Mouse (Mus musculus) left cerebral cortex, adult 18-20 months (tissue): Measurements from ENCODE around the gene Aldh3b2. TPM values are rescaled to one million over a fixed set of nuclear protein-coding genes. Genes with fewer than 3 reads are reported as not detected.

Experiments used
- DNase-seq, 2 experiments: peaks; one replicate each; pipeline ENCODE4 v3.0.0; 2021 to 2022; ENCODE audit warnings: low spot score in 2 of 2, mixed read lengths in 1 of 2
- total RNA-seq, 2 experiments: library from RNA; stranded (reverse); gene quantifications; 2 replicates each; pipeline ENCODE4 v1.2.3; 2021

The Aldh3b2 gene
- total RNA-seq, 2 experiments from 2014 or later = 1.1 to 1.3 TPM

DNA sequence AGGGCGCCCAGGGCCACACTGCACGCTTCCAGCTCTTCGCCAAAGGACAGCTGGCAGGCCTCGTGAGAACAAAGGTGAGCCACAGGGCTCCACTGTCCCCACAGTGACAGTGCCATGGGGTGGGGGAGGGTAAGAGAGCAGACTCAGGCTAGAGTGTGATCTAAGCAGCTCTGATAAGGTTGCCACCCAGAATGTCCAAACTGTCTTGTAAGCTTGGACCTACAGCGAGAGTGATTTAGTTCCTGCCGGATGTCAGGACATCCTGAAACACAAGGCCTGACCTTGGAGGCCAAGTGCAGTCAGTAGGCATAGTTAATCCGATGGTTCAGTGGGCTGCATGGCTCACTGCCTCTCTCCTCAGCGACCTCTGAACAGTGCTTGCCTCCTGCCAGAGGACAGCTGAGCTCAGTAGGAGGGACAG is 13.1 kb downstream of the Aldh3b2 start:
- no peak for DNase-seq

DNA sequence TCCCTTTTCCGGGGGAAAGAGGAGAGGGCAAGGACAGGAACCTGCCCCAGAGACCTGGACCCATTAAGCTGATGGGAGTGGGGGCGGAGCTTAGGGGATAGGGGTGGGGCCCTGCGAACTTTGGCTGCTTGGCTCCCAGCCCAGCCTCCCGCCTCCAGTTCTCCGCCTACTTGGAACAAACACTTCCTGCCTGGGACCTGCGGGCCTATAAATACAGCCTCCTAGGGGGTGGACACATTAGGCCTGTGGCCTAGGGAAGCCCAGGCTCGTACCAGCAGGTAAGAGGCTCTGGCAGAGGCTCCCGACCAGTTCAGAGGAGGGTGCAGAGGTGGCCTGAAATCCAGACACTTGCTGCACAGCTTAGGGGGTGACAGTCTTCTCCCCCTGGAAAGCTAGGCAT is 14.2 kb downstream of the Aldh3b2 start, which contains the start of gene Acy3:
Gene Acy3 (plus strand): TSS at position 237 of the 400 bp plus-strand sequence.
- peak; percentile 53 to 59 for DNase-seq

DNA sequence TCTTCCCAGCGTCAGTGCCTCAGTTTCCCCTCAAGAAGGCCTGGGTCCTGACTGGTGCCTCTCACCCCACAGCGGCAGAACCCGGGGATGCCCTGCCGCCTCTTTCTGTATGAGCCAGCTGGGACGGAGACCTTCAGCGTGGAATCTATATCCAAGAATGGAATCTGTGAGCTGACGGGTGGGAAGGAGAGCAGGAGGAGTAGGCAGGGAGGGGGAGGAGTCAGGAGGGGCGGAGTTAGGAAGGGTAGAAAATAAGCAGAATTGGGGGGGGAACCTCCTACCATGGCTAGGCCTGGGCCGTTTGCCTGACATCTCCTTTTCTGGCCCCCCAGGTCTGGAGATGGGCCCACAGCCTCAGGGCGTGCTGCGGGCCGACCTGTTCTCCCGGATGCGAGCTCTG is 15.9 kb downstream of the Aldh3b2 start:
- DNase-seq = no peak

- no peak for DNase-seq
Measured at GRCm38 (mm10) chr19:3988750-3989149, 16.6 kb downstream of the Aldh3b2 start.

GRCm38 (mm10) chr19:3990804-3991203 is 18.7 kb downstream of the Aldh3b2 start:
- DNase-seq = no peak

DNA sequence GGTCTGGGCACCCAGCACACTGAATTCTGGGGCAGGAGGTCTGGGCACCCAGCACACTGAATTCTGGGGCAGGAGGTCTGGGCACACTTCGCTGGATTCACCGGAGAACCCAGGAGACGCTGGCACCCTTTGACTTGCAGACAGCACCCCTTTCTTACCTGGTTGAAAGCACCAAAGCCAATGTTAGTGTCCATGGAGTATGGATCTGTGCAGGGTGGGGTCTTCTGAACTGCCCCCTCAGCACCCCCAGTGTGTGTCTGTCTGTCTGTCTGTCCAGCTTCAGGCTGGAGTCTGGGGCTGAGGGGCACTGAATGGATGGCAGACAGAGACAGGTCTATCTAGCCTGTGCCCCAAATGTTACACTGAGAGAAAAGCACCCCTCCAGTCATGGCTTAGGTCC is 19.4 kb downstream of the Aldh3b2 start:
- DNase-seq = no peak

- no peak for DNase-seq
Measured at GRCm38 (mm10) chr19:3991966-3992365, 19.8 kb downstream of the Aldh3b2 start.

GRCm38 (mm10) chr19:3992416-3992815 is 20.3 kb downstream of the Aldh3b2 start, which contains the start of gene Tbx10:
Gene Tbx10, plus strand, starts transcription at chr19:3992752.
- no peak for DNase-seq

- no peak for DNase-seq
Measured at GRCm38 (mm10) chr19:3994932-3995331, 22.8 kb downstream of the Aldh3b2 start.

DNA sequence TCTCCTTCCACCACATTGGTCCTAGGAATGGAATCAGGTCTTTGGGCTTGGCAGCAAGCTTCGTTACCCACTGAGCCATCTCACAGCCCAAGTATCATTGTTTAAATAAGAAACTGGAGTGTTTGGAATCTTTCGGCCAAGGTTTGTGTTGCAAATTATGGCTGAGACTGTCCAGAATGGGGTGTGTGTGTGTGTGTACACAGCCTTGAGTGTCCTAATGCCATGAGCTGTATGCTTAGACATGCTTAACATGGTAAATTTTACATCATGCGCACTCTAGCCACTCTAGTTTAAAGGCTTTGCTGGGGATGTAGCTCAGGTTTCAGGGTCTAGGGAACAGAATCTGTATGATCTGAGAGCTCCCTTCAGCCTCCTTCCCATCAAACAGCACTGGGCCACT is 23.4 kb downstream of the Aldh3b2 start:
- no peak for DNase-seq

DNA sequence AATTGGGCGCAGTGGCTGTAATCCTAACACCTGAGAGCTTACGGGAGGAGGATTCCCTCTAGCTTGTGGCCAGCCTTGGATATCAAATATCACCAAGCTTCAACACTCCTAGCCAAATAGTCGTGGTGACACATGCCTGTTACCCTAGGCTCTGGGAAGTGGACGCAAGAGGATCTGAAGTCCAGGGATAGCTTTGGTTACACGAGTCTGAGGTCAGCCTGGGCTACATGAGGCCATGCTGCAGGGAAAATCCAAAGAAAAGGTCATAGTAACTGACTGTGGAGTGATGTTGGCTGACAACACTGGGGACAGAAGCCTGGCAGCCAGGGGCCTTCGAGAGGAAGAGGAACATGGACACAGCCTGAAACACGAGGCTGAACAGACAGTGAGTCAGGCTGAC is 24.0 kb downstream of the Aldh3b2 start:
- DNase-seq = no peak

DNA sequence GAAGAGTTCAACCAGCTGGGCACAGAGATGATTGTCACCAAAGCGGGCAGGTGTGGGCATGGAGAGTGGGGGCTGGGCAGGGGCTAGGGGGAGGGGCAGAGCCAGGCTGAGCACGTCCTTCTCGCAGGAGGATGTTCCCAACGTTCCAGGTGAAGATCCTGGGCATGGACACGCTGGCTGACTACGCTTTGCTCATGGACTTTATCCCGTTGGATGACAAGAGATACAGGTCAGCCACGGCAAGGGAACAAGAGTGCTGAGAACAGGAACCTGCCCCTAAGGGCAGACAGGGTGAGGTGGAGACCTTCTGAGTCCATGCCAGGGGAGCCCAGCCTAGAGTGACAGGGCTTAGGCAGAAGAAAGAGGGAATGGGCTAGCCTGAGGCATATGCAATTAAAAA is 24.6 kb downstream of the Aldh3b2 start:
- no peak for DNase-seq

- DNase-seq = no peak
Measured at GRCm38 (mm10) chr19:3997231-3997630, 25.1 kb downstream of the Aldh3b2 start.

GRCm38 (mm10) chr19:3998335-3998734 is 26.2 kb downstream of the Aldh3b2 start:
- no peak for DNase-seq

GRCm38 (mm10) chr19:3999121-3999730 is 27.1 kb downstream of the Aldh3b2 start:
- DNase-seq = no peak

GRCm38 (mm10) chr19:4000119-4000900 is 28.2 kb downstream of the Aldh3b2 start, which contains the start of the genes Nudt8 and Gm49405:
Gene Nudt8, plus strand, starts transcription at chr19:4000580.
Gene Gm49405, plus strand, starts transcription at chr19:4000626.
- peak; percentile 93 to 94 for DNase-seq

GRCm38 (mm10) chr19:4000949-4001525 is 28.9 kb downstream of the Aldh3b2 start:
- DNase-seq = no peak

- DNase-seq = no peak
Measured at GRCm38 (mm10) chr19:4001752-4002151, 29.6 kb downstream of the Aldh3b2 start.

GRCm38 (mm10) chr19:4003112-4003511 is 31.0 kb downstream of the Aldh3b2 start, which contains the start of gene Doc2g:
Gene Doc2g, plus strand, starts transcription at chr19:4003313.
- DNase-seq = no peak

- DNase-seq = no peak
Measured at GRCm38 (mm10) chr19:4003641-4004040, 31.5 kb downstream of the Aldh3b2 start.

GRCm38 (mm10) chr19:4004331-4004730 is 32.2 kb downstream of the Aldh3b2 start:
- DNase-seq = no peak

DNA sequence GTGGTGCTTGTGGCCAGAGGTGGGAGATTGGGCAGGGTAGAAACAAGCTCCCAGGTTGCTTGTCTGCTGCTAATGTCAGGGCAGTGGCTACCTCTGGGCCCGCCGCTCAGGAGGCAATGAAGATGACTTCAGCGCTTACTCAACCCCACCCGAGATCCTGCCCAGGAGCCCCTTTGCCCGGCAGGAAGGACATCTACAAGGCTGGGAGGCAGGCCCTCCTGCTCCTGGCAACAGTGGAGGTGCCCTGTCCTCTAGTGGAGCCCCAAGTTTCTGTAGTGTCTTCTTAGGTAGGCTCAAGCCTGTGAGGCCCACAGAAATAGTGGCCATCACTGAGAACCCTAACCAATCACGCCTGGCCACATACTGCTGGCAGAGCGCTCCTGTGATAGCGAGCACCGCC is 33.0 kb downstream of the Aldh3b2 start:
- DNase-seq = no peak
